Mouse (Mus musculus) limb, embryonic 11.5 days (tissue): ENCODE data around the gene Mdc1. TPM values are rescaled to one million over a fixed set of nuclear protein-coding genes. Genes with fewer than 3 reads are reported as not detected.

Experiments
- ATAC-seq: fragments of 200-750 bp; cut with Nextera tagmentation; 2 replicates; pipeline ENCODE4 v1.8.0; 2017; ENCODE audit warnings: low read depth; ENCODE audit not compliant: insufficient number of reproducible peaks, low FRiP score, low TSS enrichment
- DNase-seq: peaks from one replicate; pipeline ENCODE4 v3.0.0-alpha.2; 2015; ENCODE audit warnings: low spot score
- H3K27ac ChIP-seq: fragments of 300-500 bp; sonication (generic); replicated peaks from 2 replicates; pipeline ENCODE4 v1.5.1; 2014; ENCODE audit warnings: low read depth, mild to moderate bottlenecking, low read length
- H3K27me3 ChIP-seq: fragments of 300-500 bp; sonication (generic); 2 replicates; pipeline ENCODE4 v1.6.1; 2014; ENCODE audit warnings: mild to moderate bottlenecking, low read length, mixed read lengths; ENCODE audit not compliant: control insufficient read depth, insufficient read depth
- H3K36me3 ChIP-seq: fragments of 300-500 bp; sonication (generic); 2 replicates; pipeline ENCODE4 v1.6.1; 2014; ENCODE audit warnings: mild to moderate bottlenecking, low read length, moderate library complexity, mixed read lengths; ENCODE audit not compliant: control insufficient read depth, insufficient read depth
- H3K4me1 ChIP-seq: fragments of 300-500 bp; sonication (generic); 2 replicates; pipeline ENCODE4 v1.6.1; 2014; ENCODE audit warnings: low read length, mixed read lengths; ENCODE audit not compliant: control insufficient read depth, insufficient read depth
- H3K4me2 ChIP-seq: fragments of 300-500 bp; sonication (generic); 2 replicates; pipeline ENCODE4 v1.6.1; 2014; ENCODE audit warnings: low read depth, mild to moderate bottlenecking, moderate library complexity; ENCODE audit not compliant: severe bottlenecking
- H3K4me3 ChIP-seq: fragments of 300-500 bp; sonication (generic); 2 replicates; pipeline ENCODE4 v1.5.1; 2014; ENCODE audit warnings: low read depth, low read length
- H3K9ac ChIP-seq: fragments of 300-500 bp; sonication (generic); 2 replicates; pipeline ENCODE4 v1.6.1; 2014; ENCODE audit warnings: mild to moderate bottlenecking, low read length
- H3K9me3 ChIP-seq: fragments of 300-500 bp; sonication (generic); 2 replicates; pipeline ENCODE4 v1.6.1; 2016; ENCODE audit warnings: low read length; ENCODE audit not compliant: control insufficient read depth
- WGBS: fragments of 180-500 bp; shearing (Covaris S2); extraction: QIAGEN DNeasy Blood & Tissue Kit; methylation state at CpG from one replicate; pipeline ENCODE4 v1.1.7; 2014; 5-methylcytosine and 5-hydroxymethylcytosine counted together
- polyA plus RNA-seq: library from polyadenylated mRNA; unstranded; fragments of >200 nt; fragmentation: Nextera tagmentation; extraction: Ambion mirVana; gene quantifications from 2 replicates; pipeline ENCODE4 v1.2.1, GENCODE M21; 2014

The Mdc1 gene
- polyA plus RNA-seq, 1 experiment from 2014 or later = 20.7 TPM

DNA sequence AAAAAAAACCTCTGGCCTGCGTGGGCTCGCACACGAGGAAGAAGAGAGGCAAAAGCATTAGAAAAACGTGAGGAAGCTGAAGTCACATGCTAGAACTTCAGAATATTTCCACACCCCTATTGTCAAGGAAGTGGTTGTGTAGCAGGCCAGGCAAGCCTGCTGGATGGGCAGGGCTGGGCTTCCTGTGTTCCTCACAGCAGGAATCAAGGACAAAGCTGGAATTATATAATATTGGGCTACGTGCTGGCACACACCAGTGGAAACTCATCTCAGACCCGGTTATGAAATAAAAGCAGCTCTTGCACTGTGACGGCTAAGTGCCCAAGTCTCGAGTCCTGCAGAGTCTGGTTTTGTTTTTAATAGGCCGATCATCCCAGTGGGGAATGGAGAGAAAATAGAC lies 33.2 kb upstream of the Mdc1 start:
- no peak overlapping the region for H3K4me3 ChIP-seq
- no peak overlapping the region for H3K27ac ChIP-seq
- H3K36me3 ChIP-seq = no peaks in the 10 kb centered on the region
- WGBS = 81% methylated on average over 9 of the region's 9 CpGs
- no peak overlapping the region for H3K4me2 ChIP-seq
- no peak for ATAC-seq
- H3K4me1 ChIP-seq = no peaks in the 10 kb centered on the region
- H3K9me3 ChIP-seq = no peaks in the 10 kb centered on the region
- H3K27me3 ChIP-seq = no peaks in the 10 kb centered on the region
- H3K9ac ChIP-seq = no peak overlapping the region
- DNase-seq = no peak

DNA sequence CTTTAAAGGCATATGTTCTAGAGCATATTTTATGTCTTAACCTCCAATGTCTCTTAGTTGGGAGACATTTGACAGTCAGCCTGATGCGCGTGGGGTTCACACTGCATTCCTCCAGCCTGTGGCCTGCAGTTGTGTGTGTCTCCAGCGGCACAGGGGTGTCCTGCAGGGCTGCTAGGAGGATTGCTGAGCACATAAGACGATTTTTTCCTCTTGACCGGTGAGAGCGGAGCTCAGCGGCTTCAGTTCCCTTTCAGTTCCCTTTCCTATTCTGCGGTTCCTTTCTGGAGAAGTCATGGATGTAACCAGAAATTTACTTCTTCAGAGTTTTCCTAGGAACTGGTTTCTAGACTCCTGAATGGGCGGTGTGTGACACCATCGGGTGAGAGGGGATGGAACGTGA lies 31.9 kb upstream of the Mdc1 start:
- Histone ChIP-seq H3K9me3 (no peaks in the 10 kb centered on the region), H3K4me2 (no peak overlapping the region), H3K4me1 (no peaks in the 10 kb centered on the region), H3K4me3 (no peak overlapping the region), H3K27ac (no peak overlapping the region), H3K27me3 (no peaks in the 10 kb centered on the region), H3K9ac (no peak overlapping the region), H3K36me3 (no peaks in the 10 kb centered on the region)
- 86% methylated on average over 11 of the region's 11 CpGs for WGBS
- DNase-seq (no peak), ATAC-seq (no peak)

DNA sequence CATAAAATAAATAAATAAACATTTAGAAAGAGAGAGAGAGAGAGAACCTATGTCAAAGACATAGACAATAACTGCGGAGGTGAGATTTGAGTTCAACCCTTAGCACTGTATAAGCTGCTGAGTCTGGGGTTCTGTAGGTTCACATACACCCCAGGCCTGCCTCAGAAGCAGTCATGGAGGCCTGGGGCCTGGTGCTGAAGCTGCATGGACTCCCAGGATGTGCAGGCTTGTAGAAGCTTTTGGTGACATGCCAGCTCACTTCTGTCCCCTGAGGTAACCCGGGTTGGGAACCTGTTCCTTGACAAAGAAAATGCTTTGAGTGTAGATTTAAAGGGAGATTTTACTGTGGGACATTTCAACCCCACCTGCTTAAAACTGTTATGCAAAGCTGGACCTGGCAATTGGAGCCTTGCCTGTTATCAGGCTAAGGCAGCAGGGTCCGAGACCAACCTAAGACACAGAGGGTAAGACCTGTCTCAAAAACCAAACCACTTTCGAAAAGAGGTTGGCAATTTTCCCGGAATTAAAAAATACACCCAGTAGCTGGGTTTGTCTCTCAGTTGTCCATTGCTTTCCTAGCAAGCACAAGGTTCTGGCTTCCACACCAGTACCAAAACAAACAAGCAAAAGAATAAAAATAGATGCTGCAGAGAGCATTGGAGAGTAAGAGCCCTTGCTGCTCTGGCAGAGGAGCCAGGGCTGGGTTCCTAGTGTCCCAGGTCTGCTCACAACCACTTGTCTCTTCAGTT lies 30.2 kb upstream of the Mdc1 start:
- WGBS = 82% methylated on average over 5 of the region's 5 CpGs
- ATAC-seq = no peak
- H3K36me3 ChIP-seq = no peaks in the 10 kb centered on the region
- no peaks in the 10 kb centered on the region for H3K4me1 ChIP-seq
- H3K4me2 ChIP-seq = no peak overlapping the region
- H3K9me3 ChIP-seq = no peaks in the 10 kb centered on the region
- DNase-seq = no peak
- H3K9ac ChIP-seq = no peak overlapping the region
- no peak overlapping the region for H3K27ac ChIP-seq
- H3K4me3 ChIP-seq = no peak overlapping the region
- no peaks in the 10 kb centered on the region for H3K27me3 ChIP-seq

DNA sequence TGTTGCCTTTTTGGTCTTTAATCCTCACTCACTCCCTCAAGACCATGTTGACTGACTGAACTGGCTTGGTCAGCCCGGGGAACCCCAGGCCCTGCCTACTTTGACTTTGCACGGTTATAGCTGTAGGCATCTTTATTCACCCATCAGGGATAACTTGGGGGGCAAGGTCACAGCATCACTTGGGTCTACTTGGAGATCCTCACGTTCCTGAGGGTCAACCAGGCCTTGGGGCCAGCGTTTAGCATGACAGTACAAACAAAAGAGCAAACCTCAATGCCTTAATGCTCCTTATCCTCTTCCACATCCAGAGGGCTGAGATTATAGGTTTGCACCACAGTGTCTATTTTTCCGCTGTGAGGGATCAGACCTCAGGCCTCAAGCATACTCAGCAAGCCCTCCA lies 29.0 kb upstream of the Mdc1 start:
- no peak overlapping the region for H3K4me3 ChIP-seq
- no peaks in the 10 kb centered on the region for H3K9me3 ChIP-seq
- H3K27me3 ChIP-seq = no peaks in the 10 kb centered on the region
- H3K36me3 ChIP-seq = no peaks in the 10 kb centered on the region
- H3K27ac ChIP-seq = no peak overlapping the region
- WGBS = 83% methylated on average over 5 of the region's 5 CpGs
- H3K4me1 ChIP-seq = peaks cover 4% of the 10 kb centered on the region; the same call in 1 of the 2 replicates
- H3K9ac ChIP-seq = no peak overlapping the region
- H3K4me2 ChIP-seq = no peak overlapping the region
- DNase-seq = no peak
- ATAC-seq = no peak

DNA sequence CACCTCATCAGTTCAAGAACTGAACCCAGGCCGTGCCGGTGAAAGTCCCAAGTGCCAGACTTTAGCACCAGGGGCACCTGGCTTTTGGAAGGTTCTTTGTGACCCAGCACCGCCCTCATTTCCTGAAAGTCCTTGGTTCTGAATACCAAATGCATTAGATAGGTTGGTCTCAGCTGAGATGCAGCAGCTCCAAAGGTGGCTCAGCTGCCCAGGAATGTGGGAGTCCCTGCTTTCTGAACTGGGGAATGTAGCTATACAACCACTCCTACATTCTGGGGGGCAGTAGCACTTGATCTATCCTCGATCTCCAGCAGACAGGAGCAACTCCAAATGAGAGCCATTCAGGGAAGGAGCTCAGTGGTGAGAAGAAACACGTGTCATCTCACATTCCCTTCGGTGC lies 28.6 kb upstream of the Mdc1 start:
- H3K9ac ChIP-seq = no peak overlapping the region
- no peaks in the 10 kb centered on the region for H3K27me3 ChIP-seq
- peaks cover 8% of the 10 kb centered on the region; the same call in 1 of the 2 replicates for H3K4me1 ChIP-seq
- no peak overlapping the region for H3K4me3 ChIP-seq
- ATAC-seq (no peak), DNase-seq (no peak)
- H3K9me3 ChIP-seq = no peaks in the 10 kb centered on the region
- H3K36me3 ChIP-seq = no peaks in the 10 kb centered on the region
- no peak overlapping the region for H3K4me2 ChIP-seq
- 78% methylated on average over 6 of the region's 6 CpGs for WGBS
- H3K27ac ChIP-seq = no peak overlapping the region

DNA sequence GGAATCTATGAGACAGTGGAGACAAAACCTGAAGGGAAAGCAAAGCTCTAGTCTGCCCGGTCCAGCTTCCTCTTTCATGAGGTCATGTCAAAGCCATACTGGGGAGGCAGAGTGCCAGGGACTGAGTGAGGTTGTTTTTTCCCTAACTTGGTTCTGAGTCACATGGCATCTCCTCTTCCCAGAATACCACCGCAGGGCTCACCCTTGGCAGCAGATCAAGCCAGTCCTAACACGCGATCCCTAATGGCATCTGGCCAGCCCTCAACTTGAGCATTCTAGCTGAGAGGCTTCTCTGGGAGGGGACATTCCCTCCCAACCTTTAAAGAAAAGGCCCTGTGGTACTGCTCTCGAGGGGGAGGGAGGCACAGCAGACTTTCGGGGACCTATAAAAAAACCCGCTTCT lies 28.1 kb upstream of the Mdc1 start:
- no peak overlapping the region for H3K27ac ChIP-seq
- no peak overlapping the region for H3K4me3 ChIP-seq
- no peak overlapping the region for H3K4me2 ChIP-seq
- no peaks in the 10 kb centered on the region for H3K9me3 ChIP-seq
- H3K36me3 ChIP-seq = no peaks in the 10 kb centered on the region
- peaks cover 8% of the 10 kb centered on the region; the same call in 1 of the 2 replicates for H3K4me1 ChIP-seq
- WGBS = 80% methylated on average over 7 of the region's 7 CpGs
- DNase-seq (no peak), ATAC-seq (no peak)
- H3K9ac ChIP-seq = no peak overlapping the region
- no peaks in the 10 kb centered on the region for H3K27me3 ChIP-seq

DNA sequence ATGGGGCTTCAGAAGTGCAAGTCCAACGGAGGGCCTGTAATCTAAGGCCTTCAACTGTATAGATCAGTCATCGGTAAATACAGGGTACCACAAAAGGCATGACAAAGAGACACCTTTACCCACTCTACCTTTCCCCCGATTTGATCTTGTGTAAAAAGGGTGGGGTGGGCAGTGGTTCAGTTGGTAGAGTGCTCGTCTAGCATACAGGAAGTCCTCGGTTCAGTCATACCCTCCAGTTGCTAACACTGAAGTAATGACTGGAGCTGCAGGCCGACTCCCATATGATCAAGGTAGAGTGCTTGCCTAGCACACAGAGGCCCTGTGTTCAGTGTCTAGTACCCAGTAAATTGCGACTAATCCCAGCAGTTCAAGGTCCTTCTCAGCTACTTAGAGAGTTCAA lies 27.7 kb upstream of the Mdc1 start:
- Histone ChIP-seq H3K9me3 (no peaks in the 10 kb centered on the region), H3K9ac (no peak overlapping the region), H3K27me3 (no peaks in the 10 kb centered on the region), H3K36me3 (no peaks in the 10 kb centered on the region), H3K4me1 (peaks cover 8% of the 10 kb centered on the region; the same call in 1 of the 2 replicates), H3K4me2 (no peak overlapping the region), H3K27ac (no peak overlapping the region), H3K4me3 (no peak overlapping the region)
- ATAC-seq (no peak), DNase-seq (no peak)
- WGBS = 79% methylated on average over 7 of the region's 7 CpGs

DNA sequence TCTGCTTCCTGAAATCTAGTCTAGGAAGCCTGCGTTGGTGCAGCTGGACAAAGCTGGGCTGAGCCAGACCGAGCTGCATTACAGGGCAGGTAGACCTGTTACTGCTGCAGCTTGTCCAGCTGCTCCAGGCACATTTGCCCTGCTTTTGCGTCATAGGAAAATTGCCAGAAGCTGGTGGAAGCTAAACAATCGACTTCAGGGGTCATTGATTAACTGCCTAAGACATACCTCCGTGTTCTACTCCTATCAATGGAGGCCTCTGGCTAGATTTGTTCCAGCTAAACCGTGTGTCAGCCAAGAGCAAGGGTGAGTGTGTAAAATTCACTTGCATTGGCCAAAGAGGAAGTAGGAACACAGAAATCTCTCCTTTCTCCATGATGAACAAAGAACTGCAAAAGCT lies 26.6 kb upstream of the Mdc1 start:
- Histone ChIP-seq H3K27ac (no peak overlapping the region), H3K36me3 (no peaks in the 10 kb centered on the region), H3K4me2 (no peak overlapping the region), H3K9me3 (no peaks in the 10 kb centered on the region), H3K9ac (no peak overlapping the region), H3K27me3 (0 out of 2 replicates have a peak, but pooled peaks cover 2% of the 10 kb centered on the region), H3K4me1 (peaks cover 8% of the 10 kb centered on the region; the same call in 1 of the 2 replicates), H3K4me3 (no peak overlapping the region)
- 65% methylated on average over 6 of the region's 6 CpGs for WGBS
- no peak for ATAC-seq
- no peak for DNase-seq

DNA sequence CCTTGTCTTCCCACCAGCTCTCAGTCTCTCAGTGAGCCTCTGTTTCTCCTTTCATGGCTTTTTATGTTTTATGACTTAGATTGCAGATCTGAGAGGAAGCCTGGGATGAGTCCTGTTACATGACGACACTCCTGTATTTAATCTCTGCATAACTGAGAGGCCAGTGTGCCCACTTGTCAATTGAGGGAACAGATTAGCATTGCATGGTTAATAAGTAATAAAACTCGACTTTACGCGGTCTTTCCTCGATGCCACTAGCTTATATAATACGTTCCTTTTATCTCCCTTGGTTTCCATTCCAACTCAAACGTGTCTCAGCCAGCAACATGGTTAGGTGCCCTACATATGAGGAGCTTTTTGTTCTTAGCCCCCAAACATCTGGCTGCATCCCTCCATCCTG lies 25.5 kb upstream of the Mdc1 start:
- Histone ChIP-seq H3K4me3 (no peak overlapping the region), H3K9ac (no peak overlapping the region), H3K4me1 (peaks cover 8% of the 10 kb centered on the region; the same call in 1 of the 2 replicates), H3K36me3 (no peaks in the 10 kb centered on the region), H3K9me3 (no peaks in the 10 kb centered on the region), H3K27me3 (0 out of 2 replicates have a peak, but pooled peaks cover 2% of the 10 kb centered on the region), H3K27ac (no peak overlapping the region), H3K4me2 (no peak overlapping the region)
- no peak for DNase-seq
- no peak for ATAC-seq
- 61% methylated on average over 7 of the region's 7 CpGs for WGBS
